Mouse (Mus musculus): ENCODE measurements around the gene Slc38a2. TPM values are rescaled to one million over a fixed set of nuclear protein-coding genes. Genes with fewer than 3 reads are reported as not detected.

Gene Slc38a2
- polyA plus RNA-seq, 1 experiment, result not detected

DNA sequence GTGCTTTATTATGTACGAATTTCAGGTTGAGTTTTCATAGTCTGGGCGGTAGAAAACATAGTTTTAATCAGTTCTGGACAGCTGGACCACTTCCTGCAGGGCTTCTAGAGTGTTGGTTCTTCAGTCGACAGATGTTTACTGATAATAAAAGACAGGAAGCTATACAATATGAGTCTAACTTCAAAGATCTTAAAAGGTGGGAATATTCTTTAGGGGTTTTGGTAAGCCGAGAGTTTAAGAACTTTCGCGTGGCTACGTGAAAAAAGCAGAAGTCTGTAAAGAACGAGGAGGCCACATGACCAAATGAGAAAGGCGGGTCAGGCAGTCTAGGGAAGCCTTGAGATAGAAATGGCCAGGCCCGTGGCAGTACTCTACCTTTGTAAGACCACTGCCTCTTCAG is 29.5 kb upstream of the Slc38a2 start:
- Histone ChIP-seq H3K27ac (ENCODE audit: insufficient read depth, low read depth, low read length) (no peak overlapping the region), H3K4me3 (ENCODE audit: insufficient read depth, low read depth, low read length) (no peak overlapping the region), H3K4me1 (ENCODE audit: control insufficient read depth, insufficient read depth, low read length) (no peaks in the 10 kb centered on the region)
- 87% methylated on average over 10 of the region's 10 CpGs for WGBS
- TF ChIP-seq POLR2A (IDR thresholded peaks at IDR 0.05; ENCODE audit: insufficient read depth, low read depth, low read length) (no peak), CTCF (IDR thresholded peaks at IDR 0.05; ENCODE audit: insufficient read depth, low read depth, low read length) (no peak)

DNA sequence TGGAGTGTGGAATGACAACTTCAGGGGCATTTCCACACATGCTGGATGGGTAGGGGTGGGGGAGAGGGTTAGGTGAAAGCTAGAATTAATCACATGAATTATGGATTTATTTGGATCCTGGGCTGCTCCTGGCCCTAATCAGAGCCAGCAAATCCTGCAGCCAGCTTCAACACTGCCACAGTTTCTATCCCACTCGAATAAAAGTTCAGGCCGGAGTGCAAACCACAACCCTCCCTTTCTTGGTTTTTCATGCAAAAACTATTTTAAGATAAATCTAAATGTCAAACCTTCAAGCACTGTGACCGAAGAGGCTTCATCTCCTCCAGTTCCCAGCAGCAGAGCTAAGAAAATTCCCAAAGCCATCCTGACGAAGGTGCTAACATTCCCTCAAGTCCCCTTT is 28.8 kb upstream of the Slc38a2 start:
- H3K27ac ChIP-seq (ENCODE audit: insufficient read depth, low read depth, low read length), result no peak overlapping the region
- 80% methylated on average over 4 of the region's 4 CpGs for WGBS
- H3K4me1 ChIP-seq (ENCODE audit: control insufficient read depth, insufficient read depth, low read length), result no peaks in the 10 kb centered on the region
- H3K4me3 ChIP-seq (ENCODE audit: insufficient read depth, low read depth, low read length), result no peak overlapping the region
- no peak for TF ChIP-seq CTCF (IDR thresholded peaks at IDR 0.05; ENCODE audit: insufficient read depth, low read depth, low read length)
- TF ChIP-seq POLR2A (IDR thresholded peaks at IDR 0.05; ENCODE audit: insufficient read depth, low read depth, low read length), result no peak

DNA sequence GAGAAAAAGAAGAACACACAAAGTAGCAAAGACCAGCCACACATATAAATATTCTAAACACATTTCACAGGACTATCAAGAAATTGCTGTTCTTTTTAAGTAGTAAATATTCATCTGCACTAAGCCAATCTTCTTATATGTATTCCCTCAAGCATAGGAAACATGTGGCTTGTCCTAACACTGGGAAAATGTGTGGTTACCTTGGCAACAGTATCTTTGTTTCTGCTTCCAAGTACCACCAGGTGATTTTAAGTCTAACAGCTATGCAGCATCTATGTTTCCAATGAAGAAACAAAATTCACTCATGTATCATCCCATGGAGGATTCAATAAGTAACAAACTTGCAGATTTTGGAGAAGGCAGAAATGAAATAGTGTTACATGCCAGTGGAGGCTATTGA is 25.0 kb upstream of the Slc38a2 start:
- Histone ChIP-seq H3K27ac (ENCODE audit: insufficient read depth, low read depth, low read length) (no peak overlapping the region), H3K4me1 (ENCODE audit: control insufficient read depth, insufficient read depth, low read length) (no peaks in the 10 kb centered on the region), H3K4me3 (ENCODE audit: insufficient read depth, low read depth, low read length) (no peak overlapping the region)
- TF ChIP-seq CTCF (IDR thresholded peaks at IDR 0.05; ENCODE audit: insufficient read depth, low read depth, low read length) (no peak), POLR2A (IDR thresholded peaks at IDR 0.05; ENCODE audit: insufficient read depth, low read depth, low read length) (no peak)

DNA sequence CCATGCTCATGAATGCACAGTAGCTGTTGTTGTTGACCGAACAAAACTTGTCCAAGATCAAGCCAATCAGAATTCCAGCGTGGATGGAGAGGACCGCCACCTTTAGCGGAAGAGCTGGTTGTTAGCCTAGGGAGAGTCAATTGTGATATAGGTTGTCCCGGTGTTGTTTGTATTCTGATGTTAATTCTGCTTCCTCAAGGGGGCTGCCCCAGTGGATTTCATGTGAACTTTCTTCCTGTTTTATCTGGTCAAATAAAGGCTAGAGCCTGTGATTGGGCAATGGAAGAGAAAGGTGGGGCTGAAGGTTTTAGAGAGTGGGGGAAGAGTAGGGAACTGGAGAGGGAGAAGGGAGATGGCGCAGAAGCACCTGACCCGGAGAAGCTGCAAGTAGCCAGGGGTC is 22.7 kb upstream of the Slc38a2 start:
- no peaks in the 10 kb centered on the region for H3K4me1 ChIP-seq (ENCODE audit: control insufficient read depth, insufficient read depth, low read length)
- TF ChIP-seq CTCF (IDR thresholded peaks at IDR 0.05; ENCODE audit: insufficient read depth, low read depth, low read length) (no peak), POLR2A (IDR thresholded peaks at IDR 0.05; ENCODE audit: insufficient read depth, low read depth, low read length) (no peak)
- 80% methylated on average over 7 of the region's 7 CpGs for WGBS
- H3K4me3 ChIP-seq (ENCODE audit: insufficient read depth, low read depth, low read length), result no peak overlapping the region
- no peak overlapping the region for H3K27ac ChIP-seq (ENCODE audit: insufficient read depth, low read depth, low read length)

DNA sequence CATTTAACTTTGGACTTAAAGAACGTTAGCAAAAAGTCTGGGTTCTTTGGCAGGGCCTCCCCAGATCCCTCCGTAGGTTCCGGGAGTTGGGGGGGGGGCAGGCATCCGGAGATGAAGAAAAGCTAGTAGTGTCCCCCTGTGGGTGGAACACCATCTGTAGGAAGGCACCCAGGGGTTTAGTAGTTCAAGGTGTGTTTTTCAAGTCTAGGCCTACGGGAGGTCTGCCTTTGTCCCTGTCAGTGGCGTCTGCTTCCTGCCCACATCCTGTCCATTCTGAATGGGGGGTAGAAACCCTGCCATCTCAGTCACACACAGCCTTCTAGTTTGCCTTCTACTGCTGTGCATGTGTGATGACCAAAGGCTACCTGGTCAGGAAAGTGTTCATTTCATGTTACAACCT is 20.6 kb upstream of the Slc38a2 start:
- Histone ChIP-seq H3K27ac (ENCODE audit: insufficient read depth, low read depth, low read length) (no peak overlapping the region), H3K4me3 (ENCODE audit: insufficient read depth, low read depth, low read length) (no peak overlapping the region), H3K4me1 (ENCODE audit: control insufficient read depth, insufficient read depth, low read length) (peaks cover 2% of the 10 kb centered on the region; the same call in 1 of the 2 replicates)
- no peak for TF ChIP-seq CTCF (IDR thresholded peaks at IDR 0.05; ENCODE audit: insufficient read depth, low read depth, low read length)
- TF ChIP-seq POLR2A (IDR thresholded peaks at IDR 0.05; ENCODE audit: insufficient read depth, low read depth, low read length), result no peak
- 81% methylated on average over 6 of the region's 6 CpGs for WGBS

DNA sequence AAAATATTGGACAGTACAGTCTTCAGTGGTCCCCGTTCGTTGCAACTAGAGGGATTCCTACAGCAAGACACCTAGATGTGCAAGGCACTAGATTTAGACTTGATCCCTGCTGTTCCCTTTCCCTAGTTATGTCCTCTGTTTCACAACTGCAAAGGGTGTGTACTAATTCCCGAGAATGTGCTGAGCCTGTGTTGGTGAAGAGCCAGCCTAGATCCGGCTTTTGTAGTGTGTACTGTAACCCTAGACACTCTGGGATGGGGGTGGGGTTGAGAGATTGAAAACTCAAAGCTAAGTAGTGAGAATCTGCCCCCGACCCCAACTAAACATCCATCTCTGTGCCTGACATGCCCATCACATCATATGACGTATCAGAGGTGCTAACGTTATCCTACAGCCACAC is 18.9 kb upstream of the Slc38a2 start:
- Histone ChIP-seq H3K27ac (ENCODE audit: insufficient read depth, low read depth, low read length) (no peak overlapping the region), H3K4me1 (ENCODE audit: control insufficient read depth, insufficient read depth, low read length) (peaks cover 2% of the 10 kb centered on the region; the same call in 1 of the 2 replicates), H3K4me3 (ENCODE audit: insufficient read depth, low read depth, low read length) (no peak overlapping the region)
- WGBS, result 88% methylated on average over 7 of the region's 7 CpGs
- TF ChIP-seq POLR2A (IDR thresholded peaks at IDR 0.05; ENCODE audit: insufficient read depth, low read depth, low read length) (no peak), CTCF (IDR thresholded peaks at IDR 0.05; ENCODE audit: insufficient read depth, low read depth, low read length) (no peak)

DNA sequence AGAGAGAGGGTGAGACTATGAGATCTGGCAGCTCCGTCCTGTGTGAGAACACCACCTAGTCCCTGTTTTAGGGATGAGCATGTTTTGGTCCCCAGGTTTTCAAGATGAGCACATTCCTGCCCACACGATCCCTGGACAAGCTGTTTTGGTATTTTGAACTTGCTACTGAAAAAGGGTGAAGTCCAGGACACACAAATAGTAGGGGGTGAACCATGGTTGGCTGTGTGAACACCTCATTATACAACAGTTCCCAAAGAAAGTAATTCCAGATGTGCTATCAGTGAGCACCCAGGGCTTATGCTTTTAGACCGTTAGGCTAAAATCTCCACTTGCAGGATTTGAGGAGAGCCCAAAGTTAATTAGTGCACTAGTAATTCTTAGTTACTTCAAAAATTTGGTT is 17.7 kb upstream of the Slc38a2 start:
- WGBS, result 81% methylated on average over 3 of the region's 3 CpGs
- H3K4me1 ChIP-seq (ENCODE audit: control insufficient read depth, insufficient read depth, low read length), result peaks cover 2% of the 10 kb centered on the region; the same call in 1 of the 2 replicates
- no peak for TF ChIP-seq POLR2A (IDR thresholded peaks at IDR 0.05; ENCODE audit: insufficient read depth, low read depth, low read length)
- TF ChIP-seq CTCF (IDR thresholded peaks at IDR 0.05; ENCODE audit: insufficient read depth, low read depth, low read length), result no peak
- H3K4me3 ChIP-seq (ENCODE audit: insufficient read depth, low read depth, low read length), result no peak overlapping the region
- H3K27ac ChIP-seq (ENCODE audit: insufficient read depth, low read depth, low read length), result no peak overlapping the region

DNA sequence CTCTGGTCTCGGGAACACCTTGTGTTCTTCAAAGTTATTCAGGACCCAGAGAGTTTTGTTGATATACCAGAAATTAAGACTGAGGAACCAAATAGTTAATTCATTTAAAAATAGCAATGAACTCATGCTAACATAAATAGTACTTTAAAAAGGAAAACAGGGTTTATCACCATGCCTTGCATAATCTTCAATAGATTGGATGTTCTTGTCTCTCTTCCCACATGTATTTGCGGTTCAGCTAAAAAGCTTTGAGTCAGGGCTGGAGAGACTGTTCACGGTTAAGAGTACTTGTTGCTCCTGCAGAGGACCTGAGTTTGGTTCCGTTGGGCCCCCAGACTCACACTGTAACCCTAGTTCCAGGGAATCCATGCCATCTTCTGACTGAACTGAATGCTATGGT is 16.8 kb upstream of the Slc38a2 start:
- H3K4me3 ChIP-seq (ENCODE audit: insufficient read depth, low read depth, low read length), result no peak overlapping the region
- H3K27ac ChIP-seq (ENCODE audit: insufficient read depth, low read depth, low read length), result no peak overlapping the region
- 77% methylated on average over 4 of the region's 4 CpGs for WGBS
- H3K4me1 ChIP-seq (ENCODE audit: control insufficient read depth, insufficient read depth, low read length), result peaks cover 2% of the 10 kb centered on the region; the same call in 1 of the 2 replicates
- TF ChIP-seq POLR2A (IDR thresholded peaks at IDR 0.05; ENCODE audit: insufficient read depth, low read depth, low read length) (no peak), CTCF (IDR thresholded peaks at IDR 0.05; ENCODE audit: insufficient read depth, low read depth, low read length) (no peak)

DNA sequence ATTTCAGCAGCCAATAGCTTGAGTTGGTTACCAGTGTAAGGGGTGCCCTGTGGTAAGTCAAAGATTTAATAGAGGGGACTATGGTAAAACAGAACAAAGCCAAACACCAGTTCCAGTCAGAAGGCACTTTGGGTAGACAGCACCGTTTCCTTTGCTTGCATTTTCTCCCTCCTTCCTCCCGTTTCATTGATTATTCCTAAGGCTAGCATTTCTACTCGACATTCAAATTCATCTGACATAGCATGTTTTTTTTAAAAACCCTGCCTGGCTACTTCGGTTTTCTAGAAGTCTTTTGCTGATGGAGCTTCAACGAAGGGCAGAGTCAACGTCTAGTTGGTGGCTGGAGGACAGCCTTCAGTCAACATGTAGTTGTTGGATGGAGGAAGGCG is 16.2 kb upstream of the Slc38a2 start:
- TF ChIP-seq POLR2A (IDR thresholded peaks at IDR 0.05; ENCODE audit: insufficient read depth, low read depth, low read length) (no peak), CTCF (IDR thresholded peaks at IDR 0.05; ENCODE audit: insufficient read depth, low read depth, low read length) (no peak)
- peaks cover 2% of the 10 kb centered on the region; the same call in 1 of the 2 replicates for H3K4me1 ChIP-seq (ENCODE audit: control insufficient read depth, insufficient read depth, low read length)
- H3K27ac ChIP-seq (ENCODE audit: insufficient read depth, low read depth, low read length), result no peak overlapping the region
- 92% methylated on average over 7 of the region's 7 CpGs for WGBS
- H3K4me3 ChIP-seq (ENCODE audit: insufficient read depth, low read depth, low read length), result no peak overlapping the region

All from olfactory bulb, adult 2 months (tissue).